Mouse (Mus musculus): ENCODE measurements around the gene Ech1. TPM values are rescaled to one million over a fixed set of nuclear protein-coding genes. Genes with fewer than 3 reads are reported as not detected.
A peak's percentile ranks its signal among the peaks of the same experiment; 100 is the strongest.

The Ech1 gene
- polyA plus RNA-seq, 1 experiment = 98.5 TPM

DNA sequence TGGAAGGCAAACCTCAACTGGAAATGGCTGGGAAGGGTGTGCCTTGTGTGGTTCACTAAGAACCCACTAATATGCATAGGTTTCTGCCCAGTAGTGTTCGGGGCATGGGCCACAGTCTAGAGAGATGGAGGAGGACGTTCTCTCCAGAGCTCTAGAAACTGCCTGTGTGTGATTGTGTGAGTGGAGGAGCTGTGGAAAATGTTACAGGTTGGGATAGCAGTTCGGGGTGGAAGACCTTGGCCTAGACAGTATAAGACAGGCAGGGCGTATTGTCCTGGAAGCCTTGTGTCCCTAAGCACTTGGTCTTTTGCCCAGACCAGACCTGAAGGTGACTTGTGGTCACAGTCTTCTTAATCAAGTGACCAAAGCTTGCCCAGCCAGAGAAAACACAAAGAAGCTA is 12.6 kb upstream of the Ech1 start:
- H3K4me1 ChIP-seq (ENCODE audit: control insufficient read depth, insufficient read depth, low read length) = peaks cover 5% of the 10 kb centered on the region
- 39% methylated on average over 4 of the region's 4 CpGs for WGBS
- TF ChIP-seq POLR2A (IDR thresholded peaks at IDR 0.05; ENCODE audit: borderline replicate concordance, control insufficient read depth, low read depth, low read length) (no peak), CTCF (IDR thresholded peaks at IDR 0.05; ENCODE audit: control insufficient read depth, insufficient read depth, low read length) (no peak)
- no peak overlapping the region for H3K27ac ChIP-seq (ENCODE audit: control insufficient read depth, insufficient read depth, low read depth, low read length, poor library complexity)
- H3K4me3 ChIP-seq (replicated peaks; ENCODE audit: control insufficient read depth, low read depth, low read length) = peak overlapping the region; percentile 3

DNA sequence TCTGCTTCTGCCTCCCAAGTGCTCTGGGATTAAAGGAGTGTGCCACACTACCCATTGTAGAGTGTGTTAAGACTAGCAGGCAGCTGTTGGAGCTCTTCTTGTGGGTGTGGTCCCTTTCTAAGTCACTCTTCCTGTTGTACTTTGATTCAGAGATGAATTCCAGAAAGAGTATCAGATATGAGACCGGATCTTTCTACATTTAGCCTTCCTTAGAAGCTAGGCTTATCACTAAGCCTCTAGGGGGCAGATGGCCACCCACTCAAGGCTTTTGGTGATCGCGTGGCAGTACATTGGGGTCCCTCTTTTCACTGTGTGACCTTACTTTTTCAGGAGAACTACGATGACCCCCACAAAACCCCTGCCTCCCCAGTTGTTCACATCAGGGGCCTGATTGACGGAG is 12.1 kb upstream of the Ech1 start:
- Histone ChIP-seq H3K27ac (ENCODE audit: control insufficient read depth, insufficient read depth, low read depth, low read length, poor library complexity) (no peak overlapping the region), H3K4me1 (ENCODE audit: control insufficient read depth, insufficient read depth, low read length) (peaks cover 3% of the 10 kb centered on the region; the same call in 1 of the 2 replicates), H3K4me3 (replicated peaks; ENCODE audit: control insufficient read depth, low read depth, low read length) (no peak overlapping the region)
- no peak for TF ChIP-seq CTCF (IDR thresholded peaks at IDR 0.05; ENCODE audit: control insufficient read depth, insufficient read depth, low read length)
- TF ChIP-seq POLR2A (IDR thresholded peaks at IDR 0.05; ENCODE audit: borderline replicate concordance, control insufficient read depth, low read depth, low read length) = no peak
- WGBS = 66% methylated on average over 5 of the region's 5 CpGs

DNA sequence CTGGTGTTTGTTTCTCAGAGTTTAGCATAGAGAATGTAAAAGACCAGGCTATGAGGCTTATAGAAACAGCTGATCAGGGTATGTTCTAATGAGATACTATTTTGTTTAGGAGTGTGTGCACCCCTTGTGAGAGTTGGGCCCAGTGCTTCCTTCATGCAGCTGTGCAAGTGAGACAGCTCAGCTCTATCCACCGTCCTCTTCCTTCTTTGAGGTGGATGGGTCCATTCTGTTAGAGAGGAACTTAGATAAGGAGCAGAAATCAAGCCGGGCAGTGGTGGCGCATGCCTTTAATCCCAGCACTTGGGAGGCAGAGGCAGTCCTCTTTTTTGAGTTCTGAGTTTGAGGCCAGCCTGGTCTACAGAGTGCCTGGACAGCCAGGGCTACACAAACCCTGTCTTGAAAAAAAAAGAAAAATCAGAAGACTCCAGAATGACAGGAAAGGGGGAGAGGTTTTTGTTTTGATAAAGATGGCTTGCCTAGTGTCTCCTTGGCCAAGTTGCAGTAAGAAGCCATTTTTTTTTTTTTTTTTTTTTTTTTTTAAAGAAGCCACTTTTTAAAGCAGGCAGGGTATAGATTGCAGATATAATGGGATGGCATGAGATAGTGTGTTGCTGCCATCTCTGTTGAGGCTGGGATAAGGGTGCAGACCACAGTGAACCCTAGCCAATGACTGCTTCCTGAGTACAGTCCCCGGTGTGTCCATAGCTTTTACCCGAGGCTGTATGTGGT is 10.5 kb upstream of the Ech1 start:
- WGBS = 58% methylated on average over 5 of the region's 5 CpGs
- H3K4me3 ChIP-seq (replicated peaks; ENCODE audit: control insufficient read depth, low read depth, low read length) = no peak overlapping the region
- H3K27ac ChIP-seq (ENCODE audit: control insufficient read depth, insufficient read depth, low read depth, low read length, poor library complexity) = no peak overlapping the region
- TF ChIP-seq CTCF (IDR thresholded peaks at IDR 0.05; ENCODE audit: control insufficient read depth, insufficient read depth, low read length) (no peak), POLR2A (IDR thresholded peaks at IDR 0.05; ENCODE audit: borderline replicate concordance, control insufficient read depth, low read depth, low read length) (no peak)
- H3K4me1 ChIP-seq (ENCODE audit: control insufficient read depth, insufficient read depth, low read length) = peaks cover 3% of the 10 kb centered on the region; the same call in 1 of the 2 replicates

DNA sequence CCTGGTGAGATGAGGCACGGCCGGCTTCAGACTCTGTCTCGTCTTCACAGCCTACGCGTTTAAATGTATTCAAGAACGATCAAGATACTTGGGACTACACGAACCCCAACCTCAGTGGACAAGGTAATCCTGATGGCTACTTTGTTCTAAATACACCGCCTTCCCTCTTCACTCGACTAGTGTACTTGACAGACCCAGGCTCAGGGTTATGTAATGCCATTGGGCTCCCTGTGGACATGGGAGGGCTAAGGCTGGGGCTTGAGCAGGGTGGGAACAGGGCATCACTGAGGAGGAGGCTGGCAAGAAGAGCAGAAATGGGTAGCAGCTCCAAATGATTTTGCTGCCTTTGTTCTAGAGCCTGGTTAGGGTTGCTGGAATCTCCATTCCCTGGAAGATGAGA is 9.8 kb upstream of the Ech1 start:
- no peak overlapping the region for H3K4me3 ChIP-seq (replicated peaks; ENCODE audit: control insufficient read depth, low read depth, low read length)
- peaks cover 3% of the 10 kb centered on the region; the same call in 1 of the 2 replicates for H3K4me1 ChIP-seq (ENCODE audit: control insufficient read depth, insufficient read depth, low read length)
- TF ChIP-seq POLR2A (IDR thresholded peaks at IDR 0.05; ENCODE audit: borderline replicate concordance, control insufficient read depth, low read depth, low read length) = no peak
- no peak for TF ChIP-seq CTCF (IDR thresholded peaks at IDR 0.05; ENCODE audit: control insufficient read depth, insufficient read depth, low read length)
- WGBS = 92% methylated on average over 9 of the region's 9 CpGs
- no peak overlapping the region for H3K27ac ChIP-seq (ENCODE audit: control insufficient read depth, insufficient read depth, low read depth, low read length, poor library complexity)

DNA sequence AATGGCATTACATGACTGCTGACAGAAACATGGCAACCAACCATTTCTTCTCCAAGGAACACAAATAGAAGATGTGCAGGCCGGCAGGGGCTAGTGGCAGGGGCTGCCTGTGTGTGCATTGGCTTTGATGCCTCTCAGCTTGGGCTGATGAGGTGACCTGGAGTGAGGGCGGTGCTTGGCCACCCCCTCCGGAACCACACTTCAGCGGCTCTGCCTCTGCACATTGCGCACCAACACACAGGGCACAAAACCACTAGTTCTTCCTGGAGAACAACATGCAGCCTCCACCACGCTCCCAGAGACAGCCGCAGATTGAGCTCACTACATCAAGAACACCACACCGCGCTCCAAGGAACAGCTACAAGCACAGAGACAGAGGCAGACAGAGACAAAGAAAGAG is 8.8 kb upstream of the Ech1 start:
- peaks cover 4% of the 10 kb centered on the region; the same call in 1 of the 2 replicates for H3K4me1 ChIP-seq (ENCODE audit: control insufficient read depth, insufficient read depth, low read length)
- no peak overlapping the region for H3K27ac ChIP-seq (ENCODE audit: control insufficient read depth, insufficient read depth, low read depth, low read length, poor library complexity)
- WGBS = 66% methylated on average over 9 of the region's 9 CpGs
- H3K4me3 ChIP-seq (replicated peaks; ENCODE audit: control insufficient read depth, low read depth, low read length) = no peak overlapping the region
- TF ChIP-seq POLR2A (IDR thresholded peaks at IDR 0.05; ENCODE audit: borderline replicate concordance, control insufficient read depth, low read depth, low read length) = peak; percentile 33; the same call in 1 of the 2 replicates
- no peak for TF ChIP-seq CTCF (IDR thresholded peaks at IDR 0.05; ENCODE audit: control insufficient read depth, insufficient read depth, low read length)

DNA sequence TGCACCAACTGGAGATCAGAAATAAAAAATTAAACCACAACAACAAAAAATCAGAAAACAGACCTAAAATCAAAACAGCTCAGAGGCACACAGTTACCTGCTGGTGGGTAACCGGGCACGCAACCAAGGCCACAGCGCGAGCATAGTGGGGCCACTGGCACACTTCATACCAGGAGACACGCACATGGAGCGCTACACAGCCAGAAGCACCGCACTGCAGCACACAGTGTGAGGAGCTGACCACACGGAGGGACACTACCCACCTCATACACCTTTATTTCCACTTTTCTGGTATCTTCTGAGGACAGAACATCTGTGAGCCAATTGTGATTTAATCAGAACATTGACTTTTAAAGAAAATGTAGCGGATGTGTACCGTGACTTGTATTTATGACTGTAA is 8.1 kb upstream of the Ech1 start:
- WGBS = 89% methylated on average over 10 of the region's 10 CpGs
- TF ChIP-seq CTCF (IDR thresholded peaks at IDR 0.05; ENCODE audit: control insufficient read depth, insufficient read depth, low read length) = no peak
- TF ChIP-seq POLR2A (IDR thresholded peaks at IDR 0.05; ENCODE audit: borderline replicate concordance, control insufficient read depth, low read depth, low read length) = no peak
- H3K4me3 ChIP-seq (replicated peaks; ENCODE audit: control insufficient read depth, low read depth, low read length) = no peak overlapping the region
- no peak overlapping the region for H3K27ac ChIP-seq (ENCODE audit: control insufficient read depth, insufficient read depth, low read depth, low read length, poor library complexity)
- H3K4me1 ChIP-seq (ENCODE audit: control insufficient read depth, insufficient read depth, low read length) = peaks cover 4% of the 10 kb centered on the region; the same call in 1 of the 2 replicates

DNA sequence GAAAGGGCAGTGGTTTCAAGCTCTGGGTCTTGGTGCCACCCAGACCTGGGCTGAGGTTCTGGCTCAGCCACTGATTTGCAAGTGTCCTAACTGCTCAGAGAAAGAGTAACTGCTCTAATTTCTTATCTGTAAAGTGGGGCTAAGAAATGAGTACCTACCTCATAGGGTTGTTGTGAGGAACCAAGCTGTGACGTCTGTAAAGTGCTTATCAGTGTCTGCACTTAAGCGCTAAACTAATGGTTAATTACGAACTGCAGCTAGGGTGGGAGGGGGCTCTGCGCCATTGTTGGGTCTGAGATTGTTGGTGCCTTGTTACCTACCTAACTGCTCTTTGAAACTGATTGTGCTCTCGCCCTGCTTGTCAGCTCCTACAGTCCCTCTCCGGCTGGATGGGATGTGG is 7.5 kb upstream of the Ech1 start:
- H3K27ac ChIP-seq (ENCODE audit: control insufficient read depth, insufficient read depth, low read depth, low read length, poor library complexity) = no peak overlapping the region
- 66% methylated on average over 6 of the region's 6 CpGs for WGBS
- peaks cover 2% of the 10 kb centered on the region; the same call in 1 of the 2 replicates for H3K4me1 ChIP-seq (ENCODE audit: control insufficient read depth, insufficient read depth, low read length)

DNA sequence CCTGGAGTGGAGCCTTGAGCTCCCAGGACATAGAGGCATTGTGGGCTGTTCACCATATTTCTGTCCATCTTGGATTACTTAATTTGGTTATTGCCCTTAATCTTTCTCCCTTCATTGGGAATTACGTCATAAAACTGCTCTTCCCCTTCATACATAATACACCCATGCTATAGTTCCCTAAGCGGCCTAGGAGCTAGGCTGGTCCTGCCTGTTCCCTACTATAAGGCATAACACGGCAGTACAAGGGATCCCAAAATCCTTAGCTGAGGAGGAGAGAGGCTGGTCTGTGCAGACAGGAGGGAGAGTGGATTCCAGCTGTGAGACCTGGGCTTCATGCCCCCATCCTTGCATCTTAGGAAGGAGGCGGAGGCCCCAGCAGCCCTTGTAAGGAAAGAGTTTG is 7.1 kb upstream of the Ech1 start:
- peaks cover 2% of the 10 kb centered on the region; the same call in 1 of the 2 replicates for H3K4me1 ChIP-seq (ENCODE audit: control insufficient read depth, insufficient read depth, low read length)
- H3K27ac ChIP-seq (ENCODE audit: control insufficient read depth, insufficient read depth, low read depth, low read length, poor library complexity) = no peak overlapping the region
- TF ChIP-seq CTCF (IDR thresholded peaks at IDR 0.05; ENCODE audit: control insufficient read depth, insufficient read depth, low read length) = no peak
- no peak for TF ChIP-seq POLR2A (IDR thresholded peaks at IDR 0.05; ENCODE audit: borderline replicate concordance, control insufficient read depth, low read depth, low read length)
- 77% methylated on average over 4 of the region's 4 CpGs for whole genome bisulfite sequencing
- H3K4me3 ChIP-seq (replicated peaks; ENCODE audit: control insufficient read depth, low read depth, low read length) = no peak overlapping the region

More for the DNA sequence above, 7.5 kb upstream of the Ech1 start:
- no peak overlapping the region for H3K4me3 ChIP-seq (replicated peaks; ENCODE audit: control insufficient read depth, low read depth, low read length)
- TF ChIP-seq POLR2A (IDR thresholded peaks at IDR 0.05; ENCODE audit: borderline replicate concordance, control insufficient read depth, low read depth, low read length) (no peak), CTCF (IDR thresholded peaks at IDR 0.05; ENCODE audit: control insufficient read depth, insufficient read depth, low read length) (no peak)

All from bone marrow, adult 2 months (tissue).